Mouse (Mus musculus): ENCODE data around the gene 4930539E08Rik. TPM values are rescaled to one million over a fixed set of nuclear protein-coding genes. Genes with fewer than 3 reads are reported as not detected.

The 4930539E08Rik gene
- polyA plus RNA-seq, 1 experiment: not detected

GRCm38 (mm10) chr17:28886266-28886665 is 28.9 kb downstream of the 4930539E08Rik start:
- 87% methylated on average over 8 of the region's 8 CpGs for WGBS

DNA sequence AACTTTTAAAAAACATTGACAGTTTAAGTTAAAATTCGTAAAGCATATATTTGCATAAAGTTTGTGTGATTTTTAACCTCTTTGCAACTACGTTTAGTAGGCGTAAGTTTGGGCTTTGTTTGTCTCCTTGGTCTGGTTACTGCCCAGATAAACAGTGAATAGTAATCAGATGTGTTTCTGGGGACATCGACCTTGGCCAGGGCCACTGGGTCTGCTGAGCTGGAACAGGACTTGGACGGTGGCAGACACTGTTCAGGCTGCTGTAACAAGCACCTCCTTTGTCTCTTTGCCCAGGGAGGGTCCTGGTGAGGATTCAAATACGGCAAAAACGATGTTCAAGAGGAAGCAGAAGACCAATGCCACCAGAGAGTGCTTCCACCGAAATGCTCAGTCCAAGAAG is 29.9 kb downstream of the 4930539E08Rik start:
- Histone ChIP-seq H3K4me3 (ENCODE audit: insufficient read depth, low read depth, low read length) (no peak overlapping the region), H3K27ac (ENCODE audit: insufficient read depth, low read depth, low read length) (no peak overlapping the region), H3K4me1 (ENCODE audit: control insufficient read depth, insufficient read depth, low read length) (peaks cover 3% of the 10 kb centered on the region)
- 82% methylated on average over 8 of the region's 8 CpGs for WGBS
- TF ChIP-seq CTCF (IDR thresholded peaks at IDR 0.05; ENCODE audit: insufficient read depth, low read depth, low read length) (no peak), POLR2A (IDR thresholded peaks at IDR 0.05; ENCODE audit: insufficient read depth, low read depth, low read length) (no peak)

More at GRCm38 (mm10) chr17:28886266-28886665, 28.9 kb downstream of the 4930539E08Rik start:
- TF ChIP-seq POLR2A (IDR thresholded peaks at IDR 0.05; ENCODE audit: insufficient read depth, low read depth, low read length): no peak
- no peak for TF ChIP-seq CTCF (IDR thresholded peaks at IDR 0.05; ENCODE audit: insufficient read depth, low read depth, low read length)
- Histone ChIP-seq H3K4me3 (ENCODE audit: insufficient read depth, low read depth, low read length) (no peak overlapping the region), H3K4me1 (ENCODE audit: control insufficient read depth, insufficient read depth, low read length) (peaks cover 3% of the 10 kb centered on the region), H3K27ac (ENCODE audit: insufficient read depth, low read depth, low read length) (no peak overlapping the region)

- TF ChIP-seq POLR2A (IDR thresholded peaks at IDR 0.05; ENCODE audit: insufficient read depth, low read depth, low read length) (no peak), CTCF (IDR thresholded peaks at IDR 0.05; ENCODE audit: insufficient read depth, low read depth, low read length) (no peak)
- Histone ChIP-seq H3K27ac (ENCODE audit: insufficient read depth, low read depth, low read length) (no peak overlapping the region), H3K4me3 (ENCODE audit: insufficient read depth, low read depth, low read length) (no peak overlapping the region), H3K4me1 (ENCODE audit: control insufficient read depth, insufficient read depth, low read length) (peaks cover 11% of the 10 kb centered on the region)
- WGBS: 73% methylated on average over 10 of the region's 10 CpGs
These were observed 31.1 kb downstream of the 4930539E08Rik start for GRCm38 (mm10) chr17:28883941-28884516.

DNA sequence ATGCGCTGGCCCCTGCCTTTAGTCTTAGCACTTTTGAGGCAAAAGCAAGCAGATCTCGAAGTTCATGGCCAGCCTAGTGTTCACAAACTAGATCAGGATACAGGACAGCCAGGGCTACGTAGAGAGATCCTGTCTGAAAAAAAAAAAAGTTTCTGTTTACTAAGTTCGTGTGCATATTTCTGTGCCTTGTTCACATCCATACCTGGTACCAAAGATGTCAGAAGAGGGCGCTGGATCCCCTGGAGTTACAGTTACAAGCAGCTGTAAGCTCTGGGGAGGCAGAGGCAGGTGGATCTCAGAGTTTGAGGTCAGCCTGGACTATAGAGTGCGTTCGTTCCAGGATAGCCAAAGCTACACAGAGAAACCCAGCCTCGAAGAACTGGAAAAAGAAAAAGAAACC is 32.3 kb downstream of the 4930539E08Rik start:
- Histone ChIP-seq H3K4me3 (ENCODE audit: insufficient read depth, low read depth, low read length) (no peak overlapping the region), H3K4me1 (ENCODE audit: control insufficient read depth, insufficient read depth, low read length) (peaks cover 16% of the 10 kb centered on the region), H3K27ac (ENCODE audit: insufficient read depth, low read depth, low read length) (no peak overlapping the region)
- 58% methylated on average over 8 of the region's 8 CpGs for WGBS
- TF ChIP-seq POLR2A (IDR thresholded peaks at IDR 0.05; ENCODE audit: insufficient read depth, low read depth, low read length): no peak
- no peak for TF ChIP-seq CTCF (IDR thresholded peaks at IDR 0.05; ENCODE audit: insufficient read depth, low read depth, low read length)

DNA sequence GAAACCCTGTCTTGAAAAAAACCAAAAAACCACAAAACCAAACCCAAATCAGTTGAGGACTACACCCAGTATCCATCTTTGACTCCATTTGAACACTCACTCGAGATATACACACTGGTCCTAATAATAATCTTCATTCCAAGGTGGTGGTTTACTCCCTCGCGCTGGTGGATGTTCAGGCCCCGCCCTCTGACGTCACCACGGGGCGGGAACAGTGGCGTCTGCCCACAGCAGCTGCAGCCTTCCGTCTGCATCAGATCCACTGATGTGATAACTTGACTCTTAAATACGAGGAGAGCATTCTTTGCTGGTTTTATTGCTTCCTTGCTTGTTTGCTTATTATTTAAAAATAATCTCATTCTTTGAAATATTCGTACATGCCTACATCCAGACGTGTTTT is 32.8 kb downstream of the 4930539E08Rik start:
- no peak for TF ChIP-seq POLR2A (IDR thresholded peaks at IDR 0.05; ENCODE audit: insufficient read depth, low read depth, low read length)
- no peak for TF ChIP-seq CTCF (IDR thresholded peaks at IDR 0.05; ENCODE audit: insufficient read depth, low read depth, low read length)
- Histone ChIP-seq H3K27ac (ENCODE audit: insufficient read depth, low read depth, low read length) (no peak overlapping the region), H3K4me1 (ENCODE audit: control insufficient read depth, insufficient read depth, low read length) (peaks cover 16% of the 10 kb centered on the region), H3K4me3 (ENCODE audit: insufficient read depth, low read depth, low read length) (no peak overlapping the region)
- WGBS: 3% methylated on average over 12 of the region's 12 CpGs

DNA sequence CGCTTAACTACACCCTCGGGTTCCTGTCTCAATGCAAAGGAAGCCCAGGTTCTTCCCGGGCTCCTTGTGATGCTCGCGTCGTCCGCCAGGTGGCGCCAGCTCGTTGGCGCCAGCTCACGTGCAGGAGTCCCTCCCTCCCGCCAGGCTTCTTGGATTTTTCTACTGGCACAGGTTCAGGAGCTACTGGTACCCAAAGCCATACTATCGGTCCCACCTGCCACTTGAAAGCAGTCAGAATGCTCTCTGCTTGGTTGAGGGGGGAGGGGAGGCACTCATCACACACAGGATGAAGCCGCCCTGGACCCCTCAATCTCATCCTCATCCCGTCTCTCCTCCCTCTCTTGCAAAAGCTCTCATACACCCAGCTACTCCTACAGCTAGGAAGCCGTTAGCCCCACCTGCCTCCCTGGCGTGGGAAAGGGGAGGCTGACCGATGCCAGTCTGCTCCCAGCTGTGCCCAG is 35.2 kb downstream of the 4930539E08Rik start:
- H3K4me1 ChIP-seq (ENCODE audit: control insufficient read depth, insufficient read depth, low read length): peaks cover 28% of the 10 kb centered on the region
- WGBS: 7% methylated on average over 18 of the region's 18 CpGs
- TF ChIP-seq CTCF (IDR thresholded peaks at IDR 0.05; ENCODE audit: insufficient read depth, low read depth, low read length) (peak; percentile 96), POLR2A (IDR thresholded peaks at IDR 0.05; ENCODE audit: insufficient read depth, low read depth, low read length) (no peak)
- H3K27ac ChIP-seq (ENCODE audit: insufficient read depth, low read depth, low read length): no peak overlapping the region
- H3K4me3 ChIP-seq (ENCODE audit: insufficient read depth, low read depth, low read length): 0 out of 2 replicates have a peak overlapping the region, but pooled peaks have one; percentile 2

- WGBS: 40% methylated on average over 19 of the region's 19 CpGs
- Histone ChIP-seq H3K27ac (ENCODE audit: insufficient read depth, low read depth, low read length) (no peak overlapping the region), H3K4me3 (ENCODE audit: insufficient read depth, low read depth, low read length) (no peak overlapping the region), H3K4me1 (ENCODE audit: control insufficient read depth, insufficient read depth, low read length) (peaks cover 36% of the 10 kb centered on the region)
- TF ChIP-seq CTCF (IDR thresholded peaks at IDR 0.05; ENCODE audit: insufficient read depth, low read depth, low read length) (peak; percentile 23; the same call in 1 of the 2 replicates), POLR2A (IDR thresholded peaks at IDR 0.05; ENCODE audit: insufficient read depth, low read depth, low read length) (no peak)
These were observed 38.3 kb downstream of the 4930539E08Rik start for GRCm38 (mm10) chr17:28876821-28877220.

DNA sequence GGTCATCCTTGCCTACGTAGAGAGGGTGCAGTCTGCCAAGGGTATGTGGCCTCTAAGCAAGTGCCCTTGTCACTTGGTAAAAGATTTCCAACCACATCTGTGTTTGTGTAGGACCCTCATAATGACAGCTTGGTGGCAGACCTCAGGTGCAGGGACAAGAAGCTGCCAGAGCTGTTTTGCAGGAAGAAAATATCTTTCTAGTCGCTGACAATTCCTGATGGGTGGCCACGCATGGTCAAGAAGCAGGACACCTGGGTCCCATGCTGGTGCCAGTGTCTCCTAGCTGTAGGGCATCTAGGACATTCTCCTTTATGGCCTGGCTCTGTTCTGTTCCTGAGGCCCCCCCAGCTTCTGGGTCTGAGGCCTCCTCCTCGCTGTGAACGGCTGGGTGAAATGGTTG is 38.8 kb downstream of the 4930539E08Rik start:
- Histone ChIP-seq H3K4me1 (ENCODE audit: control insufficient read depth, insufficient read depth, low read length) (peaks cover 36% of the 10 kb centered on the region), H3K4me3 (ENCODE audit: insufficient read depth, low read depth, low read length) (no peak overlapping the region), H3K27ac (ENCODE audit: insufficient read depth, low read depth, low read length) (no peak overlapping the region)
- TF ChIP-seq CTCF (IDR thresholded peaks at IDR 0.05; ENCODE audit: insufficient read depth, low read depth, low read length): no peak
- no peak for TF ChIP-seq POLR2A (IDR thresholded peaks at IDR 0.05; ENCODE audit: insufficient read depth, low read depth, low read length)
- WGBS: 77% methylated on average over 5 of the region's 5 CpGs

DNA sequence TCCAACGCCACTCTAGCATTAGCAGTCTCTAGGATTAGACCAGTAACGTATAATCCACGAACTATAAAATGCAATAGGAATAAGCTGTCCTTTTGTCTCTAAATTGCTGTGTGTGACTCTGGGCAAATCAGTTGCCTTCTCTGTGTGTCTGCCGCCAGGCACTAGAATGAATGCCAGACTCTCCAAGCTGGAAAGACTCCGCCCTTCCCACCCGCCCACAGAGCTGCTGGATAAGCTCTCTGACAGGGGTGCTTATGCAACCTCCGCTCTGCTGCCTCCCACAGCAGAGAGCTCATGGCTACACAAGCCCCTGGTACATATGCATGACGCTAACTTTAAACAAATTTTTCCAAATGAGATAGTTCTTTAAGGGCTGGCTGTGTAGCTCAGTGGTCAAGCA is 39.8 kb downstream of the 4930539E08Rik start:
- H3K27ac ChIP-seq (ENCODE audit: insufficient read depth, low read depth, low read length): peak overlapping the region; percentile 96
- H3K4me3 ChIP-seq (ENCODE audit: insufficient read depth, low read depth, low read length): no peak overlapping the region
- 11% methylated on average over 8 of the region's 8 CpGs for WGBS
- peaks cover 36% of the 10 kb centered on the region for H3K4me1 ChIP-seq (ENCODE audit: control insufficient read depth, insufficient read depth, low read length)
- TF ChIP-seq CTCF (IDR thresholded peaks at IDR 0.05; ENCODE audit: insufficient read depth, low read depth, low read length) (no peak), POLR2A (IDR thresholded peaks at IDR 0.05; ENCODE audit: insufficient read depth, low read depth, low read length) (peak; percentile 23; the same call in 1 of the 2 replicates)
